Mouse (Mus musculus): ENCODE results near the gene Zfp36l3. TPM values are rescaled to one million over a fixed set of nuclear protein-coding genes. Genes with fewer than 3 reads are reported as not detected.
"Not testable (repeated sequence)": the region's sequence is repeated elsewhere in the genome, so short reads cannot be mapped to it uniquely, and the experiment has no call there.

Zfp36l3 gene
- not detected in 2 replicates for polyA plus RNA-seq (2015; fragmentation: Nextera tagmentation; extraction: Ambion mirVana)

DNA sequence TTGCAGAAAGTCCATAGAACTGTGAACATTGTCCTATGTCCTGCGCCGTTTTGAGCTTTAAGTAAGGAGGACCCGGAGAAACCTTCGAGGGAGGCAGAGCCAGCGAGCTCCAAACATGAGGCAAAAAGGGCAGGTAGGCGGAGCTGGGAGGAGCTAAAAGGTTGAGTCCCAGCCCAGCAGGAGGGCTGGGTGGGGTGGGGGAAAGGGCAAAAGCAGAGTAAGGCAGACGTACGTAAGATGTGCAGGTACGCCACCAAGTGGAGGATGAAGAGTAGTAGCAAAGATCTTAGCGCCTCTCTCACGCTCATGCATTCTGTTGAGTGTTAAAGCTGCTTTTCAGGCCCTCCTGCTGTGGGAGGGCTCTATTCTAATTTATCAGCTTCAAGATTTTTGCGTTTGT lies at the start of gene Zfp36l3:
TSS of gene Zfp36l3 (minus strand) at position 119 of the 400 bp plus-strand sequence.
- no peaks in the 10 kb centered on the region for H3K9me3 ChIP-seq
- no peak within 1 kb of the TSS for H3K27ac ChIP-seq
- 89% methylated on average over 12 of the region's 12 CpGs for WGBS
- H3K27me3 ChIP-seq = no peaks in the 10 kb centered on the region
- no peak within 1 kb of the TSS for H3K4me3 ChIP-seq
- ATAC-seq (ENCODE audit: low FRiP score, low read depth) = no peak
- no peaks in the 10 kb centered on the region for H3K4me1 ChIP-seq
- H3K4me2 ChIP-seq (replicated peaks) = no peak within 1 kb of the TSS
- no peaks in the 10 kb centered on the region for H3K36me3 ChIP-seq
- H3K9ac ChIP-seq = no peak within 1 kb of the TSS

GRCm38 (mm10) chrX:53799074-53799473 lies 22.9 kb upstream of the Zfp36l3 start:
- Histone ChIP-seq H3K27me3 (no peaks in the 10 kb centered on the region), H3K4me1 (no peaks in the 10 kb centered on the region), H3K4me2 (replicated peaks) (no peak overlapping the region), H3K4me3 (no peak overlapping the region), H3K9ac (no peak overlapping the region), H3K27ac (no peak overlapping the region), H3K36me3 (no peaks in the 10 kb centered on the region), H3K9me3 (no peaks in the 10 kb centered on the region)
- ATAC-seq (ENCODE audit: low FRiP score, low read depth) = no peak
- 24% methylated on average over 3 of the region's 3 CpGs for WGBS

DNA sequence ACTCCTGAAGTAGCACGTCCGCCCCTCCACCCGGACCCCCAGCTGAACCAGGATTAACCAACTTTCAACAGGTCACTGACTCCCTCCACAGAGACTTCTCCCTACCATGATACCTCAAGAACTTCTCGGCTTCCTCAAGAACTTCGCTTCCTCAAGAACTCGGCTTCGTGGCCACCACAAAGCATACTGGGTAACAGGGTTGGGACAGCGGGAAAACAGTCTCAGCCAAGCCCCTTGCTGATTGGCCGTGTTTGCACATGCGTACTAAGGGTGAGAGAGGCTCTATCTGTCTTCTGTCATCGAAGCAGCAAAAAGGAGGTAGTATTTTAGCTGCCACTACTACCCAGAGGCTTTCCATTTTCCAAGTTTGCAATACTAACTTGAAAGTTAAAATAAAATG lies 21.3 kb upstream of the Zfp36l3 start, which contains the start of gene Xlr:
TSS of gene Xlr (minus strand) at position 188 of the 400 bp plus-strand sequence.
- H3K36me3 ChIP-seq; H3K9ac ChIP-seq; H3K27me3 ChIP-seq; H3K4me2 ChIP-seq (replicated peaks); ATAC-seq (ENCODE audit: low FRiP score, low read depth); H3K27ac ChIP-seq; H3K4me3 ChIP-seq; H3K4me1 ChIP-seq; H3K9me3 ChIP-seq: not testable (repeated sequence)
- 85% methylated on average over 11 of the region's 11 CpGs for WGBS

DNA sequence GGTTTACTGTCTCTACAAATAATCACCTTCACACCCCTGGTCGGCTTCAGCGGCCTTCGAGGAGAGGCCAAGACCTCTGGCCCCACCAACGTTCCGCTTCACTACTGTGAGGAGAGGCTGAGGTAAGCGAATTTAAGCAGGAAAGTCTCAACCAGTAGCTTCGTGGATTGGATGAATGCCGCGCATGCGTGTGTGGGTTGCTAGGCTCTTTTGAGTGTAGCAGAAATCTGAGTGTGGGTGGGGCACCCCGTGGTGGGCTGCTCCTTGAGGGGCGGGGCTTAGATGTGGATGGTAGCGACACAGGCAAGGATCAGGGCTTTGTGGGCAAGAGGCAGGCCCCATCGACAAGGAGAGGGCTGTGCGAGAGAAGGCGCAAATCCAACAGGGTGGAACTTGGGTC lies 18.5 kb downstream of the Zfp36l3 start, which contains the start of gene 1700013H16Rik:
TSS of gene 1700013H16Rik (minus strand) at position 96 of the 400 bp plus-strand sequence.
- H3K4me3 ChIP-seq = no peak within 1 kb of the TSS
- no peak within 1 kb of the TSS for H3K4me2 ChIP-seq (replicated peaks)
- H3K27me3 ChIP-seq = no peaks in the 10 kb centered on the region
- H3K36me3 ChIP-seq = no peaks in the 10 kb centered on the region
- ATAC-seq (ENCODE audit: low FRiP score, low read depth) = no peak
- no peak within 1 kb of the TSS for H3K9ac ChIP-seq
- 92% methylated on average over 16 of the region's 16 CpGs for WGBS
- H3K27ac ChIP-seq = no peak within 1 kb of the TSS
- H3K4me1 ChIP-seq = no peaks in the 10 kb centered on the region
- H3K9me3 ChIP-seq = peaks cover 8% of the 10 kb centered on the region

GRCm38 (mm10) chrX:53752851-53753250 lies 23.3 kb downstream of the Zfp36l3 start:
- no peak overlapping the region for H3K9ac ChIP-seq
- no peaks in the 10 kb centered on the region for H3K36me3 ChIP-seq
- 78% methylated on average over 1 of the region's 1 CpGs for WGBS
- H3K27me3 ChIP-seq = no peaks in the 10 kb centered on the region
- H3K4me1 ChIP-seq = no peaks in the 10 kb centered on the region
- H3K9me3 ChIP-seq = peaks cover 7% of the 10 kb centered on the region
- ATAC-seq (ENCODE audit: low FRiP score, low read depth) = no peak
- H3K4me3 ChIP-seq = no peak overlapping the region
- no peak overlapping the region for H3K27ac ChIP-seq
- H3K4me2 ChIP-seq (replicated peaks) = no peak overlapping the region

DNA sequence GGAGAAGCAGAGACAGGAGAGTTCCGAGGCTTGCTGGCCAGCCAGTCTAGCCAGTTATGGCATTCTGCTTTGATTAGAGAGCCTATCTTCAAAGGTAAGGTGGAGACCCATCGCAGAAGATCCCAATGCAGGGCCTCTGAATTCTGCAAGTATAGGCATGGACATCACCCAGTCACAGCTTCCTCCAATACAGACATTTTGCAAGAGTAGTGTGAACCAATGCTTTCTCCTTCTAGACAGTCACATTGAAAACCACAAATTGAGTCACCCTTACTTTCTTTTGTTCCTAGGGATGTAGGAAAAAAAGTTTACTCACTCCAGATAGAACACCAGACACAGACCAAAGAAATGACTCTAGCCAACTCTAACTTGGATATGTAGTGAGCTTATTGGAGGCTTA lies 47.2 kb downstream of the Zfp36l3 start:
- no peaks in the 10 kb centered on the region for H3K4me1 ChIP-seq

GRCm38 (mm10) chrX:53724596-53724995 lies 51.6 kb downstream of the Zfp36l3 start, which contains the start of gene 4930502E18Rik:
4930502E18Rik (plus strand) TSS chrX:53724826.
- H3K4me1 ChIP-seq = no peaks in the 10 kb centered on the region
- H3K4me2 ChIP-seq (replicated peaks) = no peak within 1 kb of the TSS
- no peaks in the 10 kb centered on the region for H3K27me3 ChIP-seq
- no peak for ATAC-seq (ENCODE audit: low FRiP score, low read depth)
- no peak within 1 kb of the TSS for H3K9ac ChIP-seq
- H3K27ac ChIP-seq = no peak within 1 kb of the TSS
- 84% methylated on average over 11 of the region's 11 CpGs for whole genome bisulfite sequencing
- H3K4me3 ChIP-seq = no peak within 1 kb of the TSS
- no peaks in the 10 kb centered on the region for H3K36me3 ChIP-seq
- no peaks in the 10 kb centered on the region for H3K9me3 ChIP-seq

More for the DNA sequence above, 47.2 kb downstream of the Zfp36l3 start:
- no peak overlapping the region for H3K9ac ChIP-seq
- no peak overlapping the region for H3K27ac ChIP-seq
- no peak overlapping the region for H3K4me3 ChIP-seq
- no peaks in the 10 kb centered on the region for H3K36me3 ChIP-seq
- no peaks in the 10 kb centered on the region for H3K9me3 ChIP-seq
- no peaks in the 10 kb centered on the region for H3K27me3 ChIP-seq
- ATAC-seq (ENCODE audit: low FRiP score, low read depth) = no peak
- 78% methylated on average over 2 of the region's 2 CpGs for whole genome bisulfite sequencing
- H3K4me2 ChIP-seq (replicated peaks) = no peak overlapping the region

Other genes starting within 250 kb of the Zfp36l3 start
- 52.9 and 56.7 TPM in 2 replicates for gene Rtl8c, start 168.4 kb downstream of the Zfp36l3 start, polyA plus RNA-seq (2015; fragmentation: Nextera tagmentation; extraction: Ambion mirVana)
- not detected in 2 replicates for gene Gm14597, start 167.4 kb downstream of the Zfp36l3 start, polyA plus RNA-seq (2015; fragmentation: Nextera tagmentation; extraction: Ambion mirVana)
- gene Rtl8a, start 132.7 kb downstream of the Zfp36l3 start, polyA plus RNA-seq (2015; fragmentation: Nextera tagmentation; extraction: Ambion mirVana) = 63.1 and 68.3 TPM in 2 replicates
- 59.8 and 62.5 TPM in 2 replicates for gene Rtl8b, start 106.0 kb downstream of the Zfp36l3 start, polyA plus RNA-seq (2015; fragmentation: Nextera tagmentation; extraction: Ambion mirVana)
- gene 4930502E18Rik, start 51.6 kb downstream of the Zfp36l3 start, polyA plus RNA-seq (2015; fragmentation: Nextera tagmentation; extraction: Ambion mirVana) = 0.52 and 0.62 TPM in 2 replicates
- not detected in 2 replicates for gene 1700013H16Rik, start 18.6 kb downstream of the Zfp36l3 start, polyA plus RNA-seq (2015; fragmentation: Nextera tagmentation; extraction: Ambion mirVana)
- gene Xlr, start 21.3 kb upstream of the Zfp36l3 start, polyA plus RNA-seq (2015; fragmentation: Nextera tagmentation; extraction: Ambion mirVana) = 0.74 and 1.1 TPM in 2 replicates